Mouse (Mus musculus) kidney, adult 2 months (tissue): Measurements from ENCODE around the gene Tshz2. TPM values are rescaled to one million over a fixed set of nuclear protein-coding genes. Genes with fewer than 3 reads are reported as not detected.

Experiments
- DNase-seq: peaks from one replicate; pipeline ENCODE4 v3.0.0; 2021
- H3K27ac ChIP-seq: fragments of 200-500 bp; 2 replicates; pipeline ENCODE4 v1.5.1; 2012; ENCODE audit warnings: low read depth, low read length, control low read depth, inconsistent platforms; ENCODE audit not compliant: insufficient read depth
- H3K27me3 ChIP-seq: fragments of 200-500 bp; replicated peaks from 2 replicates; pipeline ENCODE4 v1.6.1; 2012; ENCODE audit warnings: mild to moderate bottlenecking, moderate library complexity, low read length, inconsistent platforms; ENCODE audit not compliant: control insufficient read depth, insufficient read depth
- H3K36me3 ChIP-seq: fragments of 200-500 bp; 2 replicates; pipeline ENCODE4 v1.6.1; 2012; ENCODE audit warnings: mild to moderate bottlenecking, moderate library complexity, low read length, inconsistent platforms; ENCODE audit not compliant: control insufficient read depth, insufficient read depth
- H3K4me1 ChIP-seq: fragments of 200-500 bp; 2 replicates; pipeline ENCODE4 v1.6.1; 2011; ENCODE audit warnings: low read length; ENCODE audit not compliant: control insufficient read depth, insufficient read depth
- H3K4me3 ChIP-seq: fragments of 200-500 bp; 2 replicates; pipeline ENCODE4 v1.5.1; 2011; ENCODE audit warnings: mild to moderate bottlenecking, low read depth, low read length, control low read depth; ENCODE audit not compliant: insufficient read depth
- CTCF ChIP-seq: fragments of 200-500 bp; conservative IDR thresholded peaks from 2 replicates; pipeline ENCODE4 v1.5.1; 2011; ENCODE audit warnings: low read depth, mild to moderate bottlenecking, control low read depth, low read length, moderate library complexity, mixed read lengths; ENCODE audit not compliant: insufficient read depth, insufficient read length
- POLR2A ChIP-seq: fragments of 200-500 bp; IDR thresholded peaks from one replicate; pipeline ENCODE4 v1.6.1; 2011; ENCODE audit warnings: low read depth, low read length, control low read depth
- WGBS: fragments of 180-500 bp; shearing (Covaris S2); methylation state at CpG from one replicate; pipeline ENCODE4 v1.1.7; 2018; 5-methylcytosine and 5-hydroxymethylcytosine counted together
- polyA plus RNA-seq: library from polyadenylated mRNA; depleted of rRNA; stranded (reverse); fragments of >200 nt; gene quantifications from 2 replicates; pipeline ENCODE4 v1.2.3, GENCODE M21; 2012

Gene Tshz2
- polyA plus RNA-seq, 1 experiment = 17.6 TPM

GRCm38 (mm10) chr2:169961463-169962230 lies 328.8 kb downstream of the Tshz2 start:
- no peaks in the 10 kb centered on the region for H3K27me3 ChIP-seq
- TF ChIP-seq CTCF (no peak), POLR2A (no peak)
- no peak for DNase-seq
- no peak overlapping the region for H3K4me3 ChIP-seq
- H3K27ac ChIP-seq = no peak overlapping the region
- H3K36me3 ChIP-seq = no peaks in the 10 kb centered on the region
- H3K4me1 ChIP-seq = no peaks in the 10 kb centered on the region
- 15% methylated on average over 24 of the region's 24 CpGs for WGBS

GRCm38 (mm10) chr2:169962231-169962600 lies 329.4 kb downstream of the Tshz2 start:
- 31% methylated on average over 8 of the region's 8 CpGs for WGBS
- H3K36me3 ChIP-seq = no peaks in the 10 kb centered on the region
- H3K4me3 ChIP-seq = no peak overlapping the region
- no peak for TF ChIP-seq POLR2A
- no peak for TF ChIP-seq CTCF
- H3K27me3 ChIP-seq = no peaks in the 10 kb centered on the region
- no peaks in the 10 kb centered on the region for H3K4me1 ChIP-seq
- no peak for DNase-seq
- no peak overlapping the region for H3K27ac ChIP-seq

- H3K4me1 ChIP-seq = no peaks in the 10 kb centered on the region
- DNase-seq = peak; percentile 9
- H3K27ac ChIP-seq = no peak overlapping the region
- TF ChIP-seq POLR2A = no peak
- TF ChIP-seq CTCF = no peak
- H3K27me3 ChIP-seq = no peaks in the 10 kb centered on the region
- WGBS = 44% methylated on average over 8 of the region's 8 CpGs
- no peak overlapping the region for H3K4me3 ChIP-seq
- H3K36me3 ChIP-seq = no peaks in the 10 kb centered on the region
These were observed 330.0 kb downstream of the Tshz2 start for GRCm38 (mm10) chr2:169962776-169963175.

- no peaks in the 10 kb centered on the region for H3K36me3 ChIP-seq
- no peak overlapping the region for H3K27ac ChIP-seq
- 94% methylated on average over 6 of the region's 6 CpGs for WGBS
- no peaks in the 10 kb centered on the region for H3K27me3 ChIP-seq
- DNase-seq = no peak
- TF ChIP-seq CTCF = no peak
- no peak for TF ChIP-seq POLR2A
- no peaks in the 10 kb centered on the region for H3K4me1 ChIP-seq
- H3K4me3 ChIP-seq = no peak overlapping the region
These were observed 337.7 kb downstream of the Tshz2 start for GRCm38 (mm10) chr2:169970481-169970880.

- Histone ChIP-seq H3K36me3 (no peaks in the 10 kb centered on the region), H3K27ac (no peak overlapping the region), H3K4me3 (no peak overlapping the region), H3K4me1 (no peaks in the 10 kb centered on the region), H3K27me3 (no peaks in the 10 kb centered on the region)
- WGBS = 84% methylated on average over 10 of the region's 10 CpGs
- no peak for DNase-seq
- TF ChIP-seq POLR2A (no peak), CTCF (no peak)
These were observed 350.1 kb downstream of the Tshz2 start for GRCm38 (mm10) chr2:169982925-169983324.

- H3K4me1 ChIP-seq = no peaks in the 10 kb centered on the region
- H3K4me3 ChIP-seq = no peak overlapping the region
- WGBS = 62% methylated on average over 13 of the region's 13 CpGs
- no peak overlapping the region for H3K27ac ChIP-seq
- no peaks in the 10 kb centered on the region for H3K27me3 ChIP-seq
- H3K36me3 ChIP-seq = no peaks in the 10 kb centered on the region
- TF ChIP-seq POLR2A (no peak), CTCF (no peak)
- no peak for DNase-seq
These were observed 354.4 kb downstream of the Tshz2 start for GRCm38 (mm10) chr2:169987186-169987585.

GRCm38 (mm10) chr2:169989186-169989585 lies 356.4 kb downstream of the Tshz2 start:
- no peak for DNase-seq
- H3K4me3 ChIP-seq = no peak overlapping the region
- TF ChIP-seq POLR2A (no peak), CTCF (no peak)
- 90% methylated on average over 1 of the region's 1 CpGs for whole genome bisulfite sequencing
- H3K4me1 ChIP-seq = no peaks in the 10 kb centered on the region
- H3K27ac ChIP-seq = no peak overlapping the region
- H3K27me3 ChIP-seq = no peaks in the 10 kb centered on the region
- no peaks in the 10 kb centered on the region for H3K36me3 ChIP-seq
